Mouse (Mus musculus): ENCODE data around the gene Extl1.
"Not testable (repeated sequence)": the region's sequence is repeated elsewhere in the genome, so short reads cannot be mapped to it uniquely, and the experiment has no call there.

Gene Extl1

DNA sequence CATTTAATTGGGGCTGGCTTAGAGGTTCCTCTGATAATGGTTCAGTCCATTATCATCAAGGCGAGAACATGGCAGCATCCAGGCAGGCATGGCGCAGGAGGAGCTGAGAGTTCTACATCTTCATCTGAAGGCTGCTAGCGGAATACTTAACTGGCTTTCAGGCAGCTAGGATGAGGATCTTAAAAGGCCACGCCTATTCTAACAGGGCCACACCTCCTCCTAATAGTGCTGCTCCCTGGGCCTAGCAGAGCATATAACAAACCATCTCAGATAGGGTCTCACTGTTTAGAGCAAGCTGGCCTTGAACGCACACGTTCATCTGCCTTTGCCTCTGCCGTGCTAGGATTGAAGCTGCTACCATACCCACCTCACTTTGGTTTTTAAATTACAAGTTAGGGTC, 33.8 kb downstream of the Extl1 start:
- no peak for DNase-seq

DNA sequence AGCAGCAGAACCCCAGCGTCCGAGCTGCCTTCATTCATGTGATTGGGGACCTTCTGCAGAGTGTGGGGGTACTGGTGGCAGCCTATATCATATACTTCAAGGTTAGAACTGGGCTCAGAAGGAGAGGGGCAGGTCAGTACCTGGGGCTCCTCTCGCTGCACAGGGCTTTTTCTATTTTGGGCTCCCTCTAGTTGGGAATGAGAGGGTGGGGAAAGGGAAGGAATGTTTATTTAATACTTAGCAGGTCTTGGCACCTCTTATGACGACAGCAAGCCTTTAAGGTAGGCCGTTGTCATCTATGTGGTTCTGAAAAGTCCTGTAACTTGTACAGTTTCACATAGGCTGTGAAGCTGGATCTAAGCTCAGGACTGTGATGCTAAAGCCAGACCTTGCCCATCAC, 35.1 kb downstream of the Extl1 start:
- DNase-seq: no peak

DNA sequence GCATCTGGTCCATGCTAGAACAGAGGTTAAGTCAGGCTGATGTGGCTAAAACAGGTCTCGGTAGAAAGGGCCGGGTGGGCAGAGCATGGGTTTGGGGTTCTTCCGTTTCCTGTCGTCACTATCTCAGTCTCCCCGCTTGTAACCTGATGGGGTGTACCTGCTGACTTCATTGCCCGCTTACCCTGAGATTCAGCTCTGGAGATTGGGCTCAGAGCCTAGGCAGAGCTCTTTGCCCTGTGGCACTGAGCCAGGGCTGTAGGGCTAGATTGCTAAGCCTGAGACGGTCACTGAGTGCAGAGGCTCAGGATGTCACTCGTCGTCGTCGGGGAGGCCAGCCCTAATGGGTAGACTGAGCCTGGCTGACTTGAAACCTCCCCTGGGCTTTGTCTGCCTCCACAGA, 35.6 kb downstream of the Extl1 start:
- DNase-seq: no peak

DNA sequence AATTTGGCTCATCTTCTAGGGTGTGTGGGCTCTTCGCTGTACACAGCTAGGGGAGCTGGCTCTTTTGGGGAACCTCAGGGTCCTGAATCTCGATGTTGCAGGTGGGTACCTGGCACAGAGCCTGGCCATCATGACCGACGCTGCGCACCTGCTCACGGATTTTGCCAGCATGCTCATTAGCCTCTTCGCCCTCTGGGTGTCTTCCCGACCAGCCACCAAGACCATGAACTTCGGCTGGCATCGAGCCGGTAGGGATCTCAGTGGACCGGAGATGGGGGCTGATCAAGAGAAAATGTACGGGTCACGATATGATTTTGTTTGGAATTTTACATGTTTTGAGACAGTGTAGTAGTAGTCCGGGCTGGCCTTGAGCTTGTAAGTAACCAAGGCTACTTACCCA, 37.8 kb downstream of the Extl1 start:
- no peak for DNase-seq

DNA sequence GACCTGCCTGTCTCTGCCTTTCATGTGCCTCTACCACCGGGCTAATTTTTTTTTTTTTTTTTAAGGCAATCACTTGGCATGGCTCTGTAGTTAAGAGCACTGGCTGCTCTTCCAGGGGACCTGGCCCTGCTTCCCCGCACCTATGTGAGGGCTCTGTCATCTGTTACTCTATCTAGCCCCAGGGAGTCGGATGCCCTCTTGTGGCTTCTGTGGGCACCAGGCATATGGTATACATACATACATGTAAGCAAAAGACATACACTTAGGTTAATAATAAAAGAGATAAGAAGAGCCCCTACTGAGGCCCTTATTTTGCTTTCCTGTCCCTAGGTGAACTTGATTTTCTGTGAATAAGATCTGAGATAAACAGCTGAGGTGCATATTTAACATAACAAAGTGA, 39.0 kb downstream of the Extl1 start:
- DNase-seq: no peak

DNA sequence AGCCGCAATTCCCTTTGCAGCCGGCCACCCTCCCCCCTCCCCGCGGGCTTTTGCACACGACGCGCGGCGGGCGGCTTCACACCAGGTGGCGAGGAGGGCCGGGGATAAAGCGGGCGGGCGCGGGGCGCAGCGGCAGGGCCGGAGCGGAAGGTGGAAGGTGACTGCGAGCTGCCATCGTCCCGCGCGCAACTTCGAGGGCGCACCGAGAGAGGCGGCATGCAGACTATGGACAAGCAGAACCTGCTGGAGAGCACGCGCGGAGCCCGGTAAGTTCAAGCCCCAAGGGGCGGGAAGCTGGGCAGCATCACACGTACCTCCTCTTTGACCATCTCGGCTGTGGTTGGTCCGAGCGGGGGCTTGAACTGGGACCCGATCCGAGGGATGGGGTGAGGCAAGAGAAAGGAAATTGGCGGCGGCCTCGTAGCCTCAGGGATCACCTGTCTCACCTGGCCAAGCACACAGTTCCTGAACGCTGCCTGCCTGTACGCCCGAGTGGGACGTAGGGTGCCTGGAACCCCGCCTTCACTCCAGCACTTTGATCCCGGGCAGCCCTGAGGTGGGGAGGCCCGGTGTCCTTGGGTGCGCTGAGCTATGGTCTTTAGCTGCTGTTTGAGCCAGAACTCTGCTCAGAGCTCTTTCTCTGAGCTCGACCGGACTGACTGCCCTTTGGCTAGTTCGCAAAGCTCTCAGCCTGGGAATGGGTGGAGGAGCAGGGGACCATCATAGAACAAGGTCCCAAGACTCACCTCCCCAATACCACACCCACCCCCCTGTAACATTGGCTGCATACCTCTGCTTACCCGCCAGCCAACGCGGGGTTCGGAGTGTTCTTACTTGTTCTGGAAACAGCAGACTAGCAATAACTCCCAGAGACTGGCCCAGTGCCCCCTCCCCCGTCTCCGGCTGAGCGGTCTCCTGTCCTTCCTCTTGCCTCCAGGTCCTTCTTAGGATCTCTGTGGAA, 40.3 kb downstream of the Extl1 start, which contains the start of gene Slc30a2:
Gene Slc30a2, plus strand, starts transcription at position 111 of the 961 bp plus-strand sequence.
- no peak for DNase-seq

DNA sequence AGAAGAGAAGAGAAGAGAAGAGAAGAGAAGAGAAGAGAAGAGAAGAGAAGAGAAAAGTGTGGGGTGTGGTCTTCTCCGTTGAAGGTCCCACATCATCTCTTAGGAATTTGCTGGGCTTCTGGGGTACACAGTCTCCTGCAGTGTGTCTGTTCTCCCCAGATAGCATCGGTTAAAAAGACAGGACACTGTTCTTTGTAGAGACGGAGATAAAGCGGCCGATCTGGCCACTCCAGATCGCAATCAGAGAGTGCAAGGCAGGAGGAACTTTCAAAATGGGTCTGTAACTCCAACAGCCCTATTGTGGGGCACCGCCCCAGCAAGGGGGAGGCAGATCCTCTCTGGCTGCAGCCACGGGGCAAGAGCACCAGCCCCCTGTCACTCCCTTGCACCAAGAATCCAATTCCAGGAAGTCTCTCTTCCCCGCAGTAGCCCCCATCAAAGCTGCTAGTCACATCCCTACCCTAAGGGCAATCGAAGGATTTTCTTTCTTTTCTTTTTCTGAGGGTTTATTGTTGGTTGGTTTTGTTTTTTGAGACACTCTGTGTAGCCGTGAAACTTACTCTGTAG, 41.4 kb downstream of the Extl1 start:
- DNase-seq: no peak

DNA sequence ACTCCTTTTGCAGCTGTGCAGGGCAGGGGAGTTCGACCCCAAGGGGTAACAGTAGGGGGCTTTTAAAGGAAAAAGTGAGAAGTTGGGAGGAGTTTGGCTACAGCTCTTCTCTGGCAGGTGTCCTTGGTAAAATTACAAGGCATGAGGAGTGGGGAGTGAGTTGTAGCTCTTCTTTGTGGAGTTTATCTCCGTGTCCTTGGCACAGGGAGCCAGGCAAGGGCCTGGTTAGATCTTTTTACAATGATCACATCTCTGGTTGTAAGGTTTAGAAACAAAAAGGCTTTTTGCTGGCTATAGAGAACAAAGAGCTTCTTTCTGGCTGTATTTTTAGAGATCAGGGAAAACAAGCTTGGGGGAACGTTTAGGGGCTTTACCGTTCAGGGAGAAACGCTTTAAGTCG, 42.4 kb downstream of the Extl1 start:
- not testable (repeated sequence) for DNase-seq

DNA sequence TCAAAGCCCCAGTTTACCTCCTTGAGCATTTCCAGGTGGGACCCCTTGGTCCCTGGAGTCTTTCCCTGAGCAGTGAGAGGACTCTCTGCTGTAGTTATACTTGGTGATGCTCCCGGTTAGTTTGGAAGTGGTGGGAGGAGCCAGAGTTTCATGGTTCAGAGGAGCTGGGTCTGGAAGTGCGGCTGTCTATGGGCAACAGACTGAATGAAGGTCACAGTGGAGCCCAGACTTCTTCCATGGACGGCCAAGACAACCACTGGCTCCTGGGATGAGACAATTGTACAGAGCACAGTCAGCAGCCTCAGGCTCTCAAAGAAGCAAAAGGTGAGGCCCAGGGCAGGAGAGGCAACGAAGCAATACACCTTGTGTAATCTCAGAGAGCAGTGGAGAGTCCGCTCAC, 53.4 kb downstream of the Extl1 start:
- no peak for DNase-seq

DNA sequence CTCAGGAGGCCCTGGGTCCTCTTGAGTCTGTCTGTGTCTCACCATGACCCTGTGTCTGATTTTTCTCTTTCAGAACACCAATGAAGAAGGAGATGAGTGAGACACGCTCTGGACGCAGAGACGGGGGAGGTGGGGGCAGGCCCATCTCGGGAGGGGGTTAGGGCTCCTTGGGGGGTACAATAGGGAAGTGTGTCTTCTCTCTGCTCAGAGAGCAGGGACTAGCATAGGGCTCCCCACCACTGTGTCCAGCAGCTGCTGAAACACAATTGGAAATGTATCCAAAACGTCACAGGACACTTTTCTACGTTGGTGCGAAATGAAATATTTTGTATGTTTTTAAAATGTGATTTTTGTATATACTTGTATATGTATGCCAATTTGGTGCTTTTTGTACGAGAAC, 54.8 kb downstream of the Extl1 start:
- no peak for DNase-seq

DNA sequence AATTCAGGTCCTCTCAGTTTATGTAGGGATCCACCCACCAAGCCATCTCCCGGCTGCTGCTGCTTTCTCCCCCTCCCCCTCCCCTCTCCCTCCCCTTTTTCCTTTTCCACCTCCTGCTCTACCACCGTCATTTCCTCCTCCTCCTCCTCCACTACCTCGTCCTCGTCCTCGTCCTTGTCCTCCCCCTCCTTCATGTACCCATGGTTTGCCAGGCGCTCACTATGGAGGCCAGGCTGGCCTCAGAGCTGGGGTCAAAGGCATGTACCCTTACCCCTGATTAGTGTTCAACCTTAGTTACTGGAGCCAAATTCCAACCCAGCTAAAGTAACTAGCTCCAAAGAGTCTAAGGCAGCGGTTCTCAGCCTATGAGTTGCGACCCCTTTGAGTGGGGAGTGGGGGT, 55.5 kb downstream of the Extl1 start:
- no peak for DNase-seq

DNA sequence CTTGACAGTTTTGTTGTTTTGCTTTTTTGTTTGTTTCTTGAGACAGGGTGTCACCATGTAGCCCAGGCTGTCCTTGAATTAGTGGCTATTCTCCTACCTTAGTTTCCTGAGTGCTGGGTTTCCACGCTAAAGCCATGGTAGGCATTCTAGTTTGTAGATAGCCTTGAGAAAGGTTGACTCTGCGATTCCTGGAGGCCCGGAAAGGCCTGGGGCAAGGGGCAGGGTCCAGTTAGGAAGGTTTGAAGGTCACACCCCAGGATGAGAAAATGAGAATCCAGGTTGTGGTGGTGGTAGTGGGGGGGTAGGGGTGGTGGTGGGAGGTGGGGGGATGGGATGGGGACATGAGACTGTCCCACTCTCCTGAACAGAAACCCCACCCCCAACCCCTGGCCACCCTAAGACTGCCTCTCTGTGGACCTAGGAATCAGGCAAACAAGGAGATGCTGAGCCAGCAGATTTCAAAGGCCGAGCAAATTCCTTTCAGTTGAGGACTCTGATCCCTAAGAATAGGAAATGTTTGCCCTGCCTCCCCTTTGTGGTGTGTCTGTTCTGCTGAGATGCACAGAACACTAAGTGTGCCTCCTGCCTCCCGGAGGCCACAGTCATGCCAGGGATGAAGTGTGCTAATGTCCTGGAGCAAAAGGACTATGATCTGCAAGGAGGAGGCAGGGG, 56.7 kb downstream of the Extl1 start:
- DNase-seq: no peak

DNA sequence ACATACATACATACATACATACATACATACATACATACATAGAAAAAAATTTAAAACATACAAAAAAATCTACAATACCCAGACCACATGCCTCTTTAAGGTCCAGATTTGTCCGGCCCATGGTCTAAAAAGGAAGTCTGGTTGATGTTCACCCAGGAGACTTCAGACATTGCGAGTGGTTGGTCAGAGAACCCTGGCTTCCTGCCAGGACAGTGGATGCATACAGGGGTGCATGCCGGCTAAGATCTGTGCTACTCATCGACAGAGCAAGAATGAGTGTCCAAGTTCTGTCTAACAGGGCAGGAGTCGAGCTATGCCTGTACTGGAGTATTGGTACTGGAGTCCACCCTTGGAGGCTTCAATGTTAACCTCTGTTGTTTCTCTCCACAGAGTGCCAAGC, 59.0 kb downstream of the Extl1 start:
- DNase-seq: no peak

DNA sequence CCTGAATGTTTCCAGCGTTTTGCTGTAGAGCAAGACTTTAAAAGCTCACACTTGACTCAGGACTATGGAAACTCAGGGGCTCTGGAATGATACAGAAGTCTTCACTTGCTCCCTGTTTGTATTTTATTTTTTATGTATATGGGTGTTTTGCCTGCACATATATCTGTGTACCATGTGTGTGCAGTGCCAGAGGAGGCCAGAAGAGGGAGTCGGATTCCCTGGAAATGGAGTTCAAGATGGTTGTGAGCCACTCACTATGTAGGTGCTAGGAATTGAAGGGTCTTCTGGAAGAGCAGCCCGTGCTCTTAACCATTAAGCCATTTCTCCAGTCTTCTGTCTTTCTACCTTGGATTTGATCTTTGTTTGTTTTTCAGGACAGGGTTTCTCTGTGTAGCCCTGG, 62.1 kb downstream of the Extl1 start:
- no peak for DNase-seq

DNA sequence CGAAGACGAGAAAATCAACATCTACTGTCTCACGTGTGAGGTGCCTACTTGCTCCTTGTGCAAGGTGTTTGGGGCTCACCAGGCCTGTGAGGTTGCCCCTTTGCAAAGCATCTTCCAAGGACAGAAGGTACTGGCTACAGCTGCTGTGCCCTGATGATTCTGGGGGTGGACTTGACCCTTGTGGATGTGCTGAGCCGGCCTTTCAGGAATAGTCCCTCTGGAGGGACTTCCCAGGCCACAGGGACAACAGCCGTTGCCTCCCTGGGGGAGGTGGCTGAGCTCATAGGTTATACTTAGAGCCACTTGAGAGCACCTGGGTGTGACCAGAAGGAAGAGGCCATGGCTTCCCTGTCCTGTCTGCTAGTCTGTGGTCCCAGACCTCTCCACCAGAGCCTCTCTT, 64.0 kb downstream of the Extl1 start:
- DNase-seq: no peak

DNA sequence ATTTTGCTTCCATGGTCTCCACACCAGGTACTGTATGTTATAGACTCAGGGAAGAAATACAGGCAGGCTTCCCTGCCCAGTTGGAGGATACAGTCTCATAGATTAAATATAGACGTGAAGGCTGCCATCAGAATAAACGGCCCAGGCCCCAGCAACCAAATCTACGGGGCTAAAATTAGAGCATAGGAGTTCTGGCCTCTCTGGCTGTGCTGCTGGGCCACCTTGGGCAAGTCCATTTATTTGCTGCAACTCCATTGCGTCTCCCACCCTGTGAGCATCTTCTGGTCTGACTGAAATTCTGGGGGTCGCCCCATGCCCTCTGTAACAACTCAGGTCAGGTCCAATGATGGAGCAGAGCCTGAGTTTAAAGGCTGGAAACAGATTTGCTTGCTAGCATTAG, 64.6 kb downstream of the Extl1 start:
- no peak for DNase-seq

DNA sequence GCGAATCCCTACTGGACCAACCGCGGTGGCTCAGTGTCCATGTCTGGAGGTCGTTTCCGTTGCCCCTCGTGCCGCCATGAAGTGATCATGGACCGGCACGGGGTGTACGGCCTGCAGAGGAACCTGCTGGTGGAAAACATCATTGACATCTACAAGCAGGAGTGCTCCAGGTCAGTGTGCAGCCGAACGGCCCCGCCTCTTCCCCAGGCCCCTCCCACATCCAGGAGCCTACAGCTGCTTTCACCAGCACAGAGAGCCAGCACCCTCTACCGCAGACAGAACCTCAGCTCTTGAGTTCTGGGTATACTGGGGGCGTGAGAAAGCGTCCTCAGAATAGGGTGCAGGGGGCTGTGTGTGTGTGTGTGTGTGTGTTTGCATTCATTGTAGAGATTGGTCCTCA, 67.3 kb downstream of the Extl1 start:
- DNase-seq: peak; percentile 32

DNA sequence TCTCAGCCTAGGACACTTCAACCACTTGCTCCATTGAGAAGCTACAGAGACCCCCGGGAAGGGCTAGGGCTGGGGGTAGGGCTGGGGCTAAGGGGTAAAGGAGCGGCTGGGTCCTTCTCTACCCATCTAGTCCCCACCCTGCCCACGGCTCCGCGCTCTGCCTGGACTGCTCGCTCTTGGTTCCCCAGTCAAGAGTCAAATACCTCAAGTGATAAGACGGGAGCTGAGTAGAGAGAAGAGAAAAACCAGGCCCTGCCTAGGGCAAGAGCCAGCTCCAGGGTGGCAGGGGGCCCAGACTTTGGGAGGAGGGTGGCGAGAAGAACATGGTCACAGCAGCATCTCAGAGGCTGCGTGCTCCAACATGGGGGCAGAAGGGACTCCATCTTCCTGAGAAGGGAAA, 68.2 kb downstream of the Extl1 start:
- no peak for DNase-seq

DNA sequence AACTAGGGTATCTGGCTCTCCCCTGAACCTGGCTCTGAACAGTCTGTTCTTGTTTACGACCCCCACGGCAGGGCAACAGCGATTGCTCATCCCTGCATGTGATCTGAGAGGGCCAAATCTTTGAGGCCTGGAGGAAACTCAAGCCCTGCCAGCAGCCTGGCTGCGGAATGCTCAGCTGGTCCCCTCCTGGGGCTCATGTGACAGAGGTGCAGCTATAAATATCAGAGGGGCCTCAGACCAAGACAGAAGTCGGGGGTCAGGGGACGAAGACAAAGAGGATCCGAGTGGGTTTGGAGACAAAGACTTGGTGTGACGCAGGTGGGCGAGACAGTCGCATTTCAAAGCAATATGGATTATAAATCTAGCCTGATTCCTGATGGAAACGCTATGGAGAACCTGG, 68.8 kb downstream of the Extl1 start, which contains the start of gene Trim63:
Gene Trim63, plus strand, starts transcription at position 245 of the 400 bp plus-strand sequence.
- no peak for DNase-seq

DNA sequence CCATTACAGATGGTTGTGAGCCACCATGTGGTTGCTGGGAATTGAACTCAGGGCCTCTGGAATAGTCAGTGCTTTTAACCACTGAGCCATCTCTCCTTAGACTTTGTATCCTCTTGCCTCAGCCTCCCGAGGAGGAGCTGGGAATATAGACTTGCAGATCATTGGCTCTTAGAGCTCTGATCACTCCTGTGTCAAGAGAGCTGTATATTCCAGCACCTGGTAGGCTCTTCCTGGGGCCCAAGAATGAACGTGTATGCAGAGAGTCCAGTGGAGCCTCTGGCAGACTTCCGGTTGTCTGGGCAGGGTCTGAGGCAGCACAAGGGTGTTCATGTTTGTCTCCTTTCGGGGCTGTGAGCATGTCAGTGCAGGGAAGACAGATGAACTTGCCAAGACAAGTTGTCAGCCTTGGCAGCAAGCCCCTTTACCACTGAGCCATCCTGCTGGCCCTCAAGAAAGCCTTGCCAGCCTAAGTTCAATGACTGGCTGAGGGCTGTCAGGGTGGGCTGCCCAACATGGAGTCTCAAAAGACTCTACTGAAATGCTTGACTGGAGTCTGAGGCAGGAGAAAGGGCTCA, 69.5 kb downstream of the Extl1 start:
- no peak for DNase-seq

DNA sequence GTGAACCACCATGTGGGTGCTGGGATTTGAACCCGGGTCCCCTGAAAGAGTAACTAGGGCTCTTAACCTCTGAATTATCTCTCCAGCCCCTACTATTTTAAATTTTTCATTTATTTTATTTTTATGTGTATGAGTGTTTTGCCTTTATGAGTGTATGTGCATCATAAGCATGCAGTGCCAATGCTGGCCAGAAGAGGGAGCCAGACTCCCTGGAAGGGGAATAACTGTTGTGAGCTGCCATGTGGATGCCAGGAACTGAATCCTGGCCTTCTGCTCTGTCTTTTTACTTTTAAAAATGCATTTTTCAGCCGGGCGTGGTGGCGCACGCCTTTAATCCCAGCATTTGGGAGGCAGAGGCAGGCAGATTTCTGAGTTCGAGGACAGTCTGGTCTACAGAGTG, 70.7 kb downstream of the Extl1 start:
- DNase-seq: no peak

DNA sequence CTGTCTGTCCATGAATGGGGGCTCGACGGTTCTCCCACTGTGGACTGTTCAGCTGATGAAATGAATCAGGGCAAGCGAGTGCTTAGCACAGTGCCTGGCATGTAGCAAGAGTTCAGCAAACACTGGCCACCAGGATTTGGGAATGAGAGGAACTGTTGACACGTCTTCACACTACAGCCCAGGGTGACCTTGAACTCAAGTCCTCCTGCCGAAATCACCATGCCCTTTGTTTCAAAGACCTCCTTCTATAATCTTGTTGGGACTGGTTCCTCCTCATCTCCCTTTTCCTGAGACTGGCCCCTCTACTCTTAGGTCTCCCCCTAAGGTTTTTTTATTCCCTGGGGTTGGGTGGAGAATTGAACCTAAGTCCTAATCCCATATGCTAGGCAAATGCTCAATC, 71.3 kb downstream of the Extl1 start:
- no peak for DNase-seq

DNA sequence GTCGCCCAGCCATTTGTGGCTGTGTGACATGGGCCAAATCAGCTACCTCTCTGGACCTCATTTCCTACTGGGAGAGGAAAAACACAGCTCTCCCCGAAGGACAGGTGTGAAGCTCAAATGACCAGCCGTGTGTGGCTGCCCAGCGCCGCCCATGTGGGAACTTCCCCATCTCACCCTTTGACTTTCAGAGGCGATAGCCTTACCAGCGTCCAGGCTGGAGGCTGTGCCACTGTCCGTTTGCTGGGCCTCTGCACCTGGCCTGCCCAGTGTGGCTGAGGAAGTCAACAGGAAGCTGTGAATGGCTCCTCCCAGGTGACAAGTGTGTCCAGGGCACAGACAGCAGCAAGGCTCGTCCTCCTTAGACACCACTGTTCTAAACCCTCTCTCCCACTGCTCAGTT, 71.9 kb downstream of the Extl1 start:
- DNase-seq: no peak

DNA sequence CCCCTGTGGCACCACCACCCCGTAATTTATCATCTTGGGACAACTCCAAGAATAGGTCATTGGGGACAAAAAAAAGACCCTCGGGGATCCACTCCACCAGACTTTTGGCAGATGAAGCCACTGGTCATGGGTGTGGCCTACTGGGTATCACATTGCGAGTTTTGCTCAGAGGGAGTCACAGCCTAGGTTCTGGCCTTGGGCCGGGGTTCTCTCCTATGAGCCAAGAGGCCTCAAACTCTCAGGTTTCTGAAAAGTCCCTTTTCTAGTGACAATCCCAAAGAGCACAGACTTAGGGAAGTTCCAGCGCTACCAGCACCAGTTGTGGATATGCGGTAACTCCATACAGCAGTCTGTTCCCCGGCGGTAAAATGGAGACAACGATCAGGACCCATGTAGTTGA, 73.0 kb downstream of the Extl1 start:
- DNase-seq: no peak
